Mouse (Mus musculus) liver, adult 2 months (tissue): ENCODE results near the gene Man2a2.

ENCODE experiments used
- CTCF ChIP-seq: fragments of 200-500 bp; IDR thresholded peaks from 2 replicates; pipeline ENCODE4 v1.5.1; 2011; ENCODE audit warnings: low read depth, low read length, control low read depth
- POLR2A ChIP-seq: fragments of 200-500 bp; IDR thresholded peaks from 2 replicates; pipeline ENCODE4 v1.6.1; 2011; ENCODE audit warnings: low read length, control low read depth; ENCODE audit not compliant: insufficient read depth; ENCODE audit errors: extremely low read depth

- TF ChIP-seq CTCF = no peak
- no peak for TF ChIP-seq POLR2A
Observed at GRCm38 (mm10) chr7:80367232-80367631, 3.9 kb downstream of the Man2a2 start.
